Mouse (Mus musculus) adrenal gland, postnatal 36 days (tissue): ENCODE measurements at regions not wholly inside any gene's neighbourhood (a gene's known extent, or its start where the extent isn't known, plus 50 kb on each side); places are given as distances from the start of the nearest gene placed in this dataset.

Experiments used
- DNase-seq, 2 experiments: peaks; one replicate each; pipeline ENCODE4 v3.0.0; 2021; ENCODE audit warnings: mixed read lengths in 1 of 2

DNA sequence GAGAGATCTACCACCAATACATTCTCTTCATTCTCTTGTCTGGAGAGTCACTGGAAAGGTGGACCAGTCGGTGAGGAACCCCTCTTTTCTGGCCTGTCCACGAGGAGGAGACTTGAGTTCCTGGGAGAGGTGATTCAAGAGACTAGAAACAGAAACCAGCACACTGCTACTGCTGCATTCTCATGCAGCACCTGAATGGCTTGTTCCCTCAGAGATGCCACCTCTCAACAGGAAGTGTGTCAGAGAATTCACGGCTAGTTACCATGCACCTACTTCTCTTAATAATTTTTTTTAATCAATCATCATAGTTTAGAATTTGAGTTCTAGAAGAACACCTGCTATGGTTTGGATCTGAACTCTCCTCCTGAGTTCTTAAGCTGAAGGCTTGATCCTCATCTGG, 52.0 kb upstream of the Dynlrb2 start:
- no peak for DNase-seq

DNA sequence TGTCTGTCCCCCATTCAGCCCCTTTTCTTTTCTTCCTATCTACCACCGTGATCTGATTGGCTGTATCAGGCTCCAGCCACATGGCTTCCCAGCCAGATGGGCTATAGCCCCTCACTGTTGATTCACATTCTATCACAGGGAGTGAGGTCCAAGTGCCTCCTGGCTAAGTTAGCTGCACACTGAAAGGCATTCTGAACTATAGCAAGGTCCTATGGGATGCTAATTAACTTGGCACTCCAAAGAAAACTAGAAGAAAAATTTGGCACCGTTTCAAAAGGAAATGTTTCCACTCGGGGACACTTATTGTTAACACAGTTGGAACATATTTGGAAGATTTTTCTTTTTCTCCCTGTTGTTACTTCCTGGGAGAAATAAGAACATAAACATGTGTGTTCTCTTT, 53.4 kb upstream of the Dynlrb2 start:
- no peak for DNase-seq

DNA sequence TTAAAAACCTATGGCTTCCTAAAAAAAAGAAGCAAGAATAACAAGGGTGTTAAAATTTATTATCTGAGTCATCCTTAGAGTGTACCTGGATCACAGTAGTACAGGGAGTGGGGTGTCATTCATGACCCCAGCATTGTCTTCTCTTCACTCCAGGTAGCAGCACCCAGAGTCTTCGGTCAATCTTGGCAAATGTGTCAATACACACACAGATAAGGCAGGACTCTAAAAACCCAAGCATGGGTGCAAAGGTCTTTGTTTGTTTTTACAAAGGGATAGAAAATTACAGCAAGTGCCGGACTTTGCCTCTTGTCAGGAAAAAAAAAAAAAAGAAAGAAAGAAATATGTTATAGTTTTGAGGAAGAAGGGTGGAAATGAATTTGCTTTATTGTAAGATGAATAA, 57.3 kb upstream of the Dynlrb2 start:
- no peak for DNase-seq

DNA sequence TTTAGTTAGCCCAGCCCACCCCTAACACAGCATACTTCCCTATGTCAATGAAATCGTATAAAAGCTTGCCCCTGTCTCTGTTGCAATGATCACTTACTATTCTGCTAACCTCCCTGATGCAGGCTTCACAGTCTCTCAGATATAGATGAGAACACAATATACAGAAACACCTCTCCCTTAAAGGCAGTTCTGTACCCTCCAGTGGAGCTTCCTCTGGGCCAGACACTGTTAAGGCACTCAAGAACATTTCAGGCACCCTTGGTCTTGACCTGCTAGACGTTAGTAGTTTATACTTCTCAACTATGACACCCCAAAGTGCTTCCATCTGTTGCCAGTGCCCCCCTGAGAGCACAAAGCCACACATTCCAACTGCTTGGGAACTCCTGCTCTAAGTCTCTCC, 61.9 kb upstream of the Dynlrb2 start:
- no peak for DNase-seq

DNA sequence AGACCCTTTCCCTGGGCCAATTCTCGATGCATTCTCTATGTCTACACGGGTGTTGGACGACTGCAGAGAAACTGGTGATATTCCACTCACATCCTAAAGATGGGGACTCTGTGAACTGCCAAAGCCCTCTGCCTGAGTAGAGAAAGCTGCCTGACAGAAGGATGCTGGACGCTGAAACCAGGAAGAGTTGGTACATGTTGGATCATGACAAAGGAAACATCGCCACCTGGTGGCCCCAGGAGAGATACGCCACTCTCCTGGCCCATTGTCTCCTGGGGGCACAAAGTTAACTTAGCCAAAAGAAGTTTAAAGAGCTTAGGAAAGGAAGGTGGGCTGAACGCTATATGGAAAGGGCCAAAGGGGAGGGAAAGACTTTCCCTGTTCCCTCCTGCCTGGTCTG, 65.9 kb upstream of the Dynlrb2 start:
- DNase-seq = peak; percentile 78 to 82

DNA sequence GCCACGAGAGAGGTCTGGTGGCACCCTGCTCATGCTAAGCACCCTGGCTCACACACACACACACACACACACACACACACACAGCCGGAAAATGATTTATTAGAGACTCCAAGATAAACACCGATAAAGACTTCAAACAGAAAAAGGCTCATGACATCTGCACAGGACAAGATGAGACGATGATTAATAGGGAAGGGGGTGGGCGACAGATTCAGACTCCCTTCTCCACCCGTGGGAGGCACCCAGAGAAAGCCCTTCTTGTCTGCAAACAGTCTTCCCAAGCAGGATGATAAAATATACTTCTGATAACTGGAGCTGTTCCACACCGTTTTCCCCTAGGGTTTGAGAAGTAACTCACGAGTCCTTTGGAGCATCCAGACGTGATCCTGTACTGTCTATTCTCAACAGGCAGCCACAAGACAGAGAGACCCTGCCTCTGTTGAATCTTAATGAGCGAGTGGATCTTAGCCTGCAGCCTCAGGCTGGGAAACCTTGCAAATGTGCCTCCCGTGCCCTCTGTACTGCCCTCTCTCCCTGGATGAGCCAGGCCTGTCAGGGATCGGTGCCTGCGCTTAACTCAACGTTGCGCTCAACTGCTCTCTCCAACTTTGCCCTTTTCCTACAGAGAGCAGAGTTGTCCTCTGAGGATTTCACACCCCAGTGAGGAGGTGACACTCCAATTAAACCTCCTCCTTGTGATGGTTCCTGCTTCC, 69.3 kb upstream of the Dynlrb2 start:
- no peak for DNase-seq

DNA sequence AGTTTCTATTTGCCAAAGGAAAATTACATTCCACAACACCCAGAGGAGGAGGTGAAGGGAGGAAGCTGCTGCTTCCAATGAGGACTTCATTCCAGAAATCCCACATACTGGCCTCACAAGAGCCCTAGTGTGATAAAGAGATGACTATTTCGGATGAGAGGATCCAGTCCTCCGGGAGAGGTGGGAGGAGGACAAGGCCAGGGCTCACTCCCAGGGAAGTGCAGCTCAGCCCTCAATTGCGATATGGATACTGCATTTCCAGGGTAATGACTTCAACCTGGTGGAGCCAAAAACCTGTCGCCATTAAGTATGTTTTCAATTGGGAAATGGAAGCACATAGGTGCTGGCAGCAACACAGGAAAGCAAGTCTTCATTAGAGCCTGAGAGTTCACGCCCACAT, 74.7 kb upstream of the Dynlrb2 start:
- no peak for DNase-seq

DNA sequence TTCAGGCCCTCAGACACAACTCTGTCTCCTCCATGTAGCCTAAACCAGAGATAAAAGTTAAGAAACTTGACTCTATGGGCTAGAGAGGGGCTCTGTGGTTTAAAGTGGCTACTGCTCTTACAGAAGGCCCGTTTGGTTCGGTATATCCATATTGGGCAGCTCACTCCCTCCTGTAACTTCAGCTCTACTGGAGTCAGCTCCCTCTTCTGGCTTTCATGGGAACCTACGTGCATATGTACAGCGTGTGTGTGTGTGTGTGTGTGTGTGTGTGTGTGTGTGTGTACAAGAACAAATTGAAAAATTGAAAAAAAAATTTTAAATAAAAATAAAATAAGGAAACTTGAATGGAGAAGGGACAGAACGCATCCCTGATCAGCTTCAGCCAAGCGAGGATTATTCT, 75.1 kb upstream of the Dynlrb2 start:
- DNase-seq = no peak

DNA sequence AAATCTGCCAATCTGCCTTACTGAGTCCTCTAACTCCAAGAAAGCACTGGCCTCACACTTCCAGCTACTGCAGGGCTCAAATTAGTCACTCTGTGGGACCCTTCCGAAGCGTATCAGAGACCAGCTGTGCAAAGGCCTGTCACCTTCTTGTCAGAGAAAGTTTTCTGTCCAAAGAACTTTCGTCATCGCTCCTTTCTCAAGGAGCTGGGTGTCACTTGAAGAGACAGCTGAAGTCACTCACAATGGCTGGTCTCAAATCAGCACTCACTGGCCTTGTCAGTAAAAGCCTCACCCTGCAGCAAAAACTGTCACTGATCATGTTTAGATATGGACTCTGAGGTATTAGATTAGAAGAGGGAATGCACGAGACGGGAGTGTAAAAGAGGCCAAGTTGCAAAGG, 81.9 kb upstream of the Dynlrb2 start:
- no peak for DNase-seq

DNA sequence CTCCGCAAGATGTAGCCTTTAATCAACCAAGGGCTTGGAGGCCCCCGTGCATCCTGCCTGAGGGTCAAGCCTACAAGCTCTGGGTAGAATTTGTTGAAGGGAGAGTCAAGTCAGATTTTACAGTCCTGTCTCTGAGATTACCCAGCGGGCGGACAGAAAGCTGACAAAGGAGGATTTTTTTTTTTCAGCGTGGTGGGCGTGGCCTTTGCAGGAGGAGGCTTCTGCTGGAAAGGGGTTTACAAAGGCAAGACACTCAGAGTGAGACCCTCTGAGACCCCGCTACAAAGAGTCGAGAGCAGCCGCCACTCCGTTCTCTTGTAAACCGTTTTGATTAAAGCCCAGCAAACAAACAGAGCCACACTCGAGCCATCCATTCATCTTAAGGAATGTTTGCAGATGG, 92.1 kb upstream of the Dynlrb2 start:
- no peak for DNase-seq

DNA sequence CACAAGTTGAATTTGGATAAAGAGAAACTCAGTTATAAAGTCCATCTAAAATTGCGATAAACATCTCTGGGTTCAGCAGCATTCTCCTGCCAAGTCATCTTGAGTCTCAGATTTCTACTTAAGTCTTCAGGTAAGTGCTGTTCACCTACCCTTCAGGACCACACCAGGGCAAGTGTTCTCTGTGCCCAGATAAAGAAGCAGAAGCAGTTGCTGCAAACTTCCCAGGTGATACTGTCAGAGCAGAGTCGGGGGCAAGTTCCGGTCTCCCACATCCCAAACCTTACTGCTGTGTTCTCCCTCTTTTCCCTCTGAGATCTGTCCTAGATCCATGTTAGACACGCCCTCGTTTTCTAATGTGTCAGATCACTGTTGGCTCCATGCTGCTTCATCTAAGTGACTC, 94.7 kb upstream of the Dynlrb2 start:
- DNase-seq = no peak

DNA sequence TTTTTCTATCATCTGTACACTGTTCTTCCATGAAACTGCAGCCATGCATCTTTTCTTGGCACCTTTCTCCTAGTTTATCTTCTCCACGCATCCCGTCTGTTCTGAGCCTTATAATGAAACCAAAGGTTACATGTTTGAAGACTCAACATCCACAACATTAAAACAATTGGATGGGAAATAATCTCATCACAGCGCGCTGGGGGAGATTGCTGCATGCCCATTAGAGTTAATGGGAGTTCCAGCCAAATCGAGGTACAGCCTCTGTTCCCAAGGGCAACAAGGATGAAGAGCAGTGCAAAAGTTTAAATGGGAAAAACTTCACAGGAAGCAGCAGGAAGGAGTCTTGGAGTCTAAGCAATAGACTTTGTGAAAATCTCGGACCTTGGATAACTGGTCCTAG, 95.8 kb upstream of the Dynlrb2 start:
- DNase-seq = no peak

DNA sequence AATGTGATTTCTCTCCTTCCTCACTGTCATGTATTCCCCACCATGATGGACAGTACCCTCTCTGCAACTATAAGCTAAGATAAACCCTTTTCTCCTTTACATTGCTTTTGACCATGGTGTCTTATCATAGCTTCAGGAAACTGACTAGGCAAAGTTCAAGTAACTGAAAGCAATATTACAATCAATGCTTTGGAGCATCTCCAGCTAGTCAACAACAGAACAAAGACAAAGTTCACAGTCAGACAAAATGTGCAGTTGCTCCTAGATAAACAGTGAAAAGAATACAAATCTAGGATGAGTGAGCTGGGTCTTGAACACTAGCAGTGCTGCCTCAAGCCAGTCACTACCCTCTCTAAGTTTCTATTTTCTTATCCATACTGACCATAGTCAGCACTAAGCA, 100.2 kb upstream of the Dynlrb2 start:
- DNase-seq = no peak

DNA sequence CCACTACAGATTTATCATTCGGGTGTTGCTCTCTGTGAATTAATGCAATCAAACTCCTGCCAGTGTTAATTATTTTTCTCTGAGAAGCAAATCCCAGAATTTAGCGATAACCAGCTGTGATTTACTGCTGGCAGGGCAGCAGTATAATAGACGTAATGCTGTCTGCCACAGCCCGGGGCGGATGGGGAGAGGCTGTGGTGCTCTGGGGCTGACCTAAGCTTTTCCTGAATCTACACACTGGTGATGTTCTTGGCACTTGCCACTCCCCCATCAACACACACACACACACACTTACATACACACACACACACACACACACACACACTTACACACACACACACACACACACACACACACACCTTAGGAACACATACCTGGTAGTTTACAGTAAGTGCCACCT, 101.4 kb upstream of the Dynlrb2 start:
- DNase-seq = no peak

DNA sequence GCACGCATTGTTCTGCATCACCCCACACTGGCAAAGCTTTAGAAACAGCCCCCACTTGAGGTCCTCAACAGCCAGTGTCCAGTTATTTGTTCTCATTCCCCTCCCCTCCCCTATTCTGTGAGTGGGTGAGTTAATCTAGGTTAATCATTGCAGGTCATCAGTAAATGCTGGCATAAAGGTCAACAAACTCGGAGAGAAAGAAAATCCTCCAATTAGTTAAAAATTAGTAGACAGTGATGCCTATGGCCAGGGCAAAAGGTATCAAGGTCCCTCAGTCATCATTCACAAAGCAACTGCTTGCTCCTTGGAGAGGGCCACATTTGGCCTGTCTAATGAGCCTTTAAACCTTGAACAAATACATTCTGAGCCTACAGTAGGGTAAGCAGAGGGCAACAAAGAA, 105.3 kb upstream of the Dynlrb2 start:
- no peak for DNase-seq

DNA sequence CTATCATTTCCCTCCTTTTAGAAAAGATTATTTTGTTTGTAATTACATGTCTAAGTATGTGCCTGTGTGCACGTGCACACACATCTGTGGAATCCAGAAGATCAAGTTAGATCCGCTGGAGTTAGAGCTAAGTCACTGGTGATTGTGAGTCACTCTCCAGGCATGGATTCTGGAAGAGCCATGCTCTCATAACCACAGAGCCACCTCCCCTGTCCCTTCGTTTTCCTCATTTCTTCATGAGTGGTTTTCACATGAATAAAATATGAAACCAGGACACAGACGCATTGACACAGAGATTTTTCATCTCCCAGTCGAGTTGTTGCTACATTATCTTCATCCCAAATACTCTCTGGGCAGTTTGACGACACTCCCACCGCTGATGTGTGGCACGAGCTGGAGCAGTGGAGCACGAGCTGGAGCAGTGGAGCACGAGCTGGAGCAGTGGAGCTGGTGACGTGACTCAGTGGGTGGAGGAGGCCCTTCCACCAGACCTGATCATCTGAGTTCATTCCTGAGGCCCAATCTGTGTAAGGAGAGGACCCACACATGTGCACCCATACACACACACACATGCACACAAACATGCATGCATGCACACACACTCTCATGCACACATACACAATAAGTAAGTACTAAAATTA, 106.1 kb upstream of the Dynlrb2 start:
- DNase-seq = no peak

DNA sequence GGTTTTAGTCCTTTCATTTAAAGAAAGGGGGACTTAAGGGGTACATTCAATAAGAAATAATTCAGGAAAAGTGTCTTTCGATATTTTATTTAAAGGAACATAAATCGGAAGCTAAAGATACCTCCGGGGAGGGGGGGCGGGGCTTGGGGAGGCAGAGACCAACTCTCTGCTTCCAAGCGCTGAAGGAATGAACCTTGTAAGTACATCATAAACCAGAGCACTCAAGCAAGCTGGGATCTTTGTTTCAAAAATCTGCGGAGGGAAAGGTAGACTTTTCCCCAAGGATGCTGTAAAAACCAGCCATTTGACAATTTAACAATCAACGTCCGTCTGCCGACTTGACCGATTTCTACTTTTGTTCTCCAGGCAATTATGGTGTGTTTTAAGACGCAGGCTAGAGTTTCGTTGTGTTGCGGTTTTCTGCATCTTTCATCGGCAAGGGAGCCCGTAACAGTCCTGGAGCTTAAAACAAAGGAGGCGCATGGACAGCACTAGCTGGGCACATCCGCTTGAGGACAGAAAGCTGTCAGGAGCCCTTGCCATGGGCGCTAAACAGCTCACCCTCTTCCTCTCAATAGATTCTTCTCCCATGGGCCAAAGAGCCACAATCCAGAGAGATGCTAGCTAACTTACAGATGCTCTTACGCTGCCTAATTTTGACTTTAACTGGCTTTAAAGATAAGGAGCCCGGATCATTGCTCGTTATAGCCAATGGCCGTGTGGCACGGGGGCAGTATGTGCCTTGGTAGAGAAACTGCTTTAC, 119.4 kb upstream of the Dynlrb2 start:
- DNase-seq = no peak

DNA sequence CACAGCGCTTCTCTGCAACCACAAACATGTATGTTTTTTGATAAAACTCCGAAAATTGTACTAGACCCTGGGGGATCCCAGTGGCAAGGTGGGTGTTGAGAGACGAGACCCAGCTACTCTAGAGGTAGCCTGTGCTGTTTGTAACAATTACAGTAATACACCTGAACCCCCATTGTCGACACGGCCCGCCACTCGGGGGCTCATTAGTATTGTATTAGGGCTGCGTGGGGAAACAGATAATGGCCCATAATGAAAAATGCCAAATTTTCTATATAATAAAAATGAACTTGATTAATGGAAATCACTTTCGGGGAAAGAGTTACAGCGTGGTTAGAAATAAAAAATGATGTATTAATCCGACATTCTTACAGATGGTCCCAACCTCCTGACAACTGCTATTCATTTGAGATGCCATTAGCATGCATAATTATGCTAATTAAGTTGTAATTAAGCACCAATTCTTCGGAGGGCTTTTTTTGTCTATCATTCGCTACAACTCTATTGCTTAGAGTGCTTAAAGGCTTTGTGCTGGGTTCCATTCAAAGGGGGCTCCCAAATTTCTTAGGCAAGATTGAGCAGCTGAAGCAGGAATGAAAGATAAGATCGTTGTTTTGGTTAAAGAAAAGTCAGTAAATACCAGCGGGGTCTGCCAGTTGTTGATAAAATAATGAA, 120.2 kb upstream of the Dynlrb2 start:
- no peak for DNase-seq

DNA sequence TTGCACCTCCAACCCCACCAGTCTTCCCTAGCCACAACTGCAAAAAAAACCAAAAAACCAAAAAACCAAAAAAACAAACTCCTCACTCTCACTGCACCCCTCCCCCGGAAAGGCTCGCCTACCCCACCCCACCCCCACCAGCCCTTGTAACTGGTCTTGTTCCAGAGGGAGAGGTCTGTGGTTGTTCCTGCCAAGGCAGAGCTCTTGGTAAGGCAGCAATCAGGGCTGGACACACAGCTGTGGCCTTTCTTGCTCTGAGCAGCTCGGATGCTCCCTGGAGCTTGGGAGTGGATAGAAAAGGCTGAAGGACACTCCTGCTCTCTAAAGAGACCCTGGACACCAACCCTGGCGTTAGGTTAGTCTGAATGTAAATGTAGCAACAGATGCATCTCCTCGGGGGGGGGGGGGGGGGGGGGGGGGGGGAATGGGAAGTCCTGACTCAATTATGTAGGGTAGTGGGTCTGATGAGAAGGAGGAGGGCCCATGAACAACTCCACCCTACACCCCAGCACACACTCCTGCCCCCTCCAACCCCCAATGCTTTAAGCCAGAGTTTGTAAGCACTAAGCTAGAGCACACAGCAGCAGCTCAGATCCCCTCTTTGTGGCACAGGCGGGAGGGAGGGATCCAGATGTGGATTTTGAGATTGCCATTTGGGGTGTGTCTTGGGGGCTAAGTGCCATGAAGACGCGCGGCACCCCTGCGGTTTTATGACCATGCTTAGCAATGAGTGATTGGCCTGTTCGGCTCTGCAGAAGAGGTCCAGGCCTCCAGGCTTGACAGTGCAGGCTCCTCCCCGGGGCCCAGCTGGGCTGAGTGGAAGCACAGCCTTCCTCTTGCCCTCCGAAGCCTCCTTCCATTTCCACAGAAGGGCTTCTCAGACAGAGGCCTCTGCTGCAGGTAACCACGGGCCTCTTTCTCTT, 121.0 kb upstream of the Dynlrb2 start:
- DNase-seq = no peak

DNA sequence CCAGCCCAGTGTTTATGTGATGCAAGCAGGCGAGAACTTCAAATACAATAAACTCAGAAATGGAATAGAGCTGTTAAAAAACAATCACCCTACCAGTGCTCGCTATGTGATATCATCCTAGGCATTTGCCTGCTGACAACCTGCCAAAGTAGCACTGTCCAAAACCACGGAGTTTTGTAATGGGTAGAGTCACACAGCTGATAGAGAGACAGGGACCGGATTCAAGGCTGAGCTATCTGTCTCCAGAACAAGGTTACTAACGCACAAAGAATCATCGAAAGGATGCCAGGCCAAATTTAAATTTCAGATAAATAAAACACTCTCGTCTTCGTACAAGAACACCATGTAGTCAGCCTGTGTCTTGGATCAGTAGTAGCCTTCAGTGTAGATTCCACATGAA, 121.7 kb upstream of the Dynlrb2 start:
- DNase-seq = peak; percentile 75 to 80

DNA sequence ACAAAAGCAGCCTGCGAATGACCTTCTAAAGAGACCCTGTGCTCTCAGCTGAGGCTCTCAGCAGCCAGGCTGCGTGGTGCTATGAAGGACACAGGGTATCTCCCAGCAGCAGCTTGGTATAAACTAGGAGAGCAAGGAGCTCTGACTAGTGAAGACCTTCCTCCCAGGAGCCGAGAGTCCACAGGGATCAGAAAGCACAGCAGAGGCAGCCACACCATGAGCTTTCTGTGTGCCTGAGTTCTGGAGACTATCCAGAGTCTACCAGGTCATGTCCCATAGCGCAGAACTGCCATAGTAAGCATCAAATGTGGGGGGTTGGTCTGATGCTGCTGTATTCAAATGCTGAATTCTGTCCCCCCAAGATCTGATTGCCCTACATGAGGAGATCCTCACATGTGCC, 124.2 kb upstream of the Dynlrb2 start:
- no peak for DNase-seq

DNA sequence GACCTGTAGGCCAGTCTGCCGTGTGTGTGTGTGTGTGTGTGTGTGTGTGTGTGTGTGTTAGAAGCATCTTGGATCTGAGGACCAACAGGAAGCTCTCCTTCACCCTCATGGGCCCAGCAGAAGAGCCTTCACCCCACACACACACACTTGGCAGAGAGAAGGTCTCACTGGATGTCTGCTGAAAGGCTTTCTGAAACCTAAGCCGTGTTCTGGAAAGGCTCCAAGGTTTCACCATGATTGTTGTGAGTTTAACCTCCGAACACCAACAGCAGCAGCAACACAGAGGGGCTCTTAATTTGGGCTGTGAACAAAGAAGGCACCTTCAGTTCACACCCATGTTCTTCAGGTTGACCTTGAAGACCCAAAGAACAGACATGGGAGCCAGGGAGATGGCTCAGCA, 124.9 kb upstream of the Dynlrb2 start:
- no peak for DNase-seq
